Comparison of ENCODE assay signal across 8 mouse cellular contexts in genomic region chr11:30243591-30243990, GRCm38 (mm10). TPM values are rescaled to one million over a fixed set of nuclear protein-coding genes. Genes with fewer than 3 reads are reported as not detected.
DNase-seq lines count a peak whose midpoint lies in the region.

No protein-coding gene starts in this region.

- intact Hi-C loops in heart, postnatal 10 days (cut with DNase I), result no loop called here

- peak; percentile 62 for DNase-seq in gastrocnemius, adult 18-20 months (ENCODE audit: low spot score)
- no peak for DNase-seq in gastrocnemius, postnatal 10 days
- DNase-seq in R1 (ENCODE audit: low read depth, low spot score), result peak; percentile 40
- DNase-seq in cerebellum, postnatal 25 days, result peak; percentile 63 to 66
- peak; percentile 82 to 84 for DNase-seq in heart, postnatal 10 days
- DNase-seq in lung, adult 18-20 months, result peak; percentile 69 to 76
- DNase-seq in thymus, postnatal 4 days, result no peak
- DNase-seq in thymus, postnatal 25 days, result no peak

RNA-seq across cellular contexts. Expression of gene Sptbn1, which starts 24.4 kb away (rescaled TPM):
- 100 to 1,000 TPM in 1 of 2 experiments, 10 to 100 TPM in 1; 78.4 to 118 TPM for total RNA-seq in gastrocnemius, adult 18-20 months (2021)
- total RNA-seq in gastrocnemius, postnatal 10 days (2021), result 100 to 1,000 TPM; 147 to 171 TPM
- 100 to 1,000 TPM; 571 to 593 TPM for total RNA-seq in heart, postnatal 10 days (2021)

Comparison
In these comparisons a context has a peak if more than half of its experiments do, and no peak if none do; other contexts are left out.
1. DNase-seq: peak in gastrocnemius, adult 18-20 months (single experiment), R1 (single experiment), cerebellum, postnatal 25 days (2 of 2), heart, postnatal 10 days (2 of 2) and lung, adult 18-20 months (2 of 2); none in gastrocnemius, postnatal 10 days (single experiment), thymus, postnatal 4 days (single experiment) and thymus, postnatal 25 days (single experiment).